Mouse (Mus musculus) midbrain, embryonic 11.5 days (tissue): ENCODE results near the gene Rnf215. TPM values are rescaled to one million over a fixed set of nuclear protein-coding genes. Genes with fewer than 3 reads are reported as not detected.
A peak's percentile ranks its signal among the peaks of the same experiment; 100 is the strongest.

Experiments
- ATAC-seq: fragments of 200-750 bp; cut with Nextera tagmentation; 2 replicates; pipeline ENCODE4 v1.8.0; 2017; ENCODE audit warnings: moderate TSS enrichment, moderate library complexity; ENCODE audit not compliant: low FRiP score
- DNase-seq: peaks from one replicate; pipeline ENCODE4 v3.0.0; 2015; ENCODE audit warnings: low spot score; ENCODE audit errors: missing footprints
- H3K27ac ChIP-seq: fragments of 300-500 bp; sonication (generic); 2 replicates; pipeline ENCODE4 v1.5.1; 2014; ENCODE audit warnings: low read depth, low read length
- H3K27me3 ChIP-seq: fragments of 300-500 bp; sonication (generic); 2 replicates; pipeline ENCODE4 v1.6.1; 2014; ENCODE audit warnings: mild to moderate bottlenecking, low read length, moderate library complexity, mixed read lengths; ENCODE audit not compliant: control insufficient read depth, insufficient read depth
- H3K36me3 ChIP-seq: fragments of 300-500 bp; sonication (generic); 2 replicates; pipeline ENCODE4 v1.6.1; 2014; ENCODE audit warnings: mild to moderate bottlenecking, low read length, moderate library complexity, mixed read lengths; ENCODE audit not compliant: control insufficient read depth, insufficient read depth
- H3K4me1 ChIP-seq: fragments of 300-500 bp; sonication (generic); 2 replicates; pipeline ENCODE4 v1.6.1; 2014; ENCODE audit warnings: low read length; ENCODE audit not compliant: control insufficient read depth, insufficient read depth
- H3K4me2 ChIP-seq: fragments of 300-500 bp; sonication (generic); 2 replicates; pipeline ENCODE4 v1.6.1; 2014; ENCODE audit warnings: mild to moderate bottlenecking, moderate library complexity
- H3K4me3 ChIP-seq: fragments of 300-500 bp; sonication (generic); 2 replicates; pipeline ENCODE4 v1.5.1; 2014; ENCODE audit warnings: low read depth, low read length
- H3K9ac ChIP-seq: fragments of 300-500 bp; sonication (generic); 2 replicates; pipeline ENCODE4 v1.6.1; 2014; ENCODE audit warnings: low read length
- H3K9me3 ChIP-seq: fragments of 300-500 bp; sonication (generic); 2 replicates; pipeline ENCODE4 v1.6.1; 2016; ENCODE audit warnings: low read length; ENCODE audit not compliant: control insufficient read depth
- WGBS: fragments of 180-500 bp; shearing (Covaris S2); extraction: QIAGEN DNeasy Blood & Tissue Kit; methylation state at CpG from one replicate; pipeline ENCODE4 v1.1.7; 2014; 5-methylcytosine and 5-hydroxymethylcytosine counted together
- microRNA-seq: library from miRNA; unstranded; fragments of <30 nt; microRNA quantifications from one replicate; pipeline ENCODE4, GENCODE M21; 2017
- polyA plus RNA-seq: library from polyadenylated mRNA; unstranded; fragments of >200 nt; fragmentation: Nextera tagmentation; extraction: Ambion mirVana; gene quantifications from 2 replicates; pipeline ENCODE4 v1.2.1, GENCODE M21; 2014

Gene Rnf215
- polyA plus RNA-seq, 1 experiment from 2014 or later: 26.7 TPM

DNA sequence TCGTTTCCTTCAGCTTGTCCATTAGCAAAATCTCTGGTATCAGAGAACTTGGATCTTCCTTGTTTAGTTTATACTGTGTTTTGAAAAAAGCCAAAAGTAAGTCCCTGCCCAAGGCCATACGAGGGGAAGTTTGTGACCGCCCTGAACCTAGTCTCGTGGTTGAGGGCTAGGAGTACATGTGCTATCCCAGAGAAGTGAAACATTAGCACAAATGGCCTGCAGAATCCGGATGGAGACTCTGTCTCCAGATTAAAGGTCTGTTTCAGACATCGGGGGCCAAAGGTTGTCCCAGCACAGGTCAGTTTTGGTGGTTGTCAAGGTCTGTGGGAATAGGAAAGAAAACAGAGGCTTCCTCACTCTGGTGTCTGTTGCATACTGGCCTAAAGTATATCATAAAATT is 54.2 kb downstream of the Rnf215 start:
- Histone ChIP-seq H3K4me3 (no peak overlapping the region), H3K36me3 (no peaks in the 10 kb centered on the region), H3K9ac (no peak overlapping the region), H3K4me2 (no peak overlapping the region), H3K27me3 (no peaks in the 10 kb centered on the region), H3K4me1 (peaks cover 7% of the 10 kb centered on the region), H3K9me3 (no peaks in the 10 kb centered on the region), H3K27ac (no peak overlapping the region)
- no peak for ATAC-seq
- DNase-seq: peak; percentile 12
- WGBS: 88% methylated on average over 6 of the region's 6 CpGs

DNA sequence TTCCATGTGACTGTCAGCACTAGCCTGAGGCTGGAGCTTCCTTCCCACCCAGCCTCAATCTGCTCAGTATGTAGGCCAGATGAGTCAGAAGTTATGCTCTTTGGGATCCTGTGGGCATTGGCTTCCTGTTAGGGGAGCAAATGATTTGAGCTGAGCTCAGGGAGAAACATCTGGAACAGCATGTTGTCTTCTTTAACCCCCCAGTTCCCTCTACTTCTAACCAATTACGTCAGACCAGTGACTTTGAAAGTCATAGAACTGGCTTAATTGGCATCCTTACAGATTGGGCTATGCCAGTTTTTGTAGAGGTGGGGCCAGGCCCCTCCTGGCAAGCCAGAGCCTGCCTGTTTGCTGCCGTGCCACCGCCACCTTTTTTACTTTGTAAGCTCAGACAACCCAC is 55.7 kb downstream of the Rnf215 start:
- H3K27ac ChIP-seq: no peak overlapping the region
- H3K9ac ChIP-seq: no peak overlapping the region
- DNase-seq: no peak
- no peaks in the 10 kb centered on the region for H3K9me3 ChIP-seq
- no peaks in the 10 kb centered on the region for H3K36me3 ChIP-seq
- H3K27me3 ChIP-seq: no peaks in the 10 kb centered on the region
- H3K4me1 ChIP-seq: peaks cover 7% of the 10 kb centered on the region
- no peak for ATAC-seq
- H3K4me2 ChIP-seq: no peak overlapping the region
- 78% methylated on average over 3 of the region's 3 CpGs for WGBS
- no peak overlapping the region for H3K4me3 ChIP-seq

Small RNAs within 50 kb of the gene (microRNA-seq; reads per million reads assigned to microRNA genes)
- 8.9 reads per million, percentile 29 among the genes with 10 or more reads in this experiment for gene Mir3060

Other genes starting within 250 kb of the Rnf215 start
- gene 4921536K21Rik, start 240.1 kb upstream of the Rnf215 start, polyA plus RNA-seq: 0.57 and 0.64 TPM in 2 replicates
- 20.1 and 21.4 TPM in 2 replicates for gene Dusp18, start 240.0 kb upstream of the Rnf215 start, polyA plus RNA-seq
- 3.2 and 3.5 TPM in 2 replicates for gene Slc35e4, start 220.5 kb upstream of the Rnf215 start, polyA plus RNA-seq
- 28.4 and 30.9 TPM in 2 replicates for gene Tcn2, start 203.0 kb upstream of the Rnf215 start, polyA plus RNA-seq
- 73.0 and 80.6 TPM in 2 replicates for gene Pes1, start 171.2 kb upstream of the Rnf215 start, polyA plus RNA-seq
- 0.14 TPM in 1 of 2 replicates, not detected in the other for gene 4930556J24Rik, start 158.4 kb upstream of the Rnf215 start, polyA plus RNA-seq
- gene Gal3st1, start 151.6 kb upstream of the Rnf215 start, polyA plus RNA-seq: not detected in 2 replicates
- gene Sec14l4, start 103.7 kb upstream of the Rnf215 start, polyA plus RNA-seq: not detected in 2 replicates
- gene Sec14l3, start 70.4 kb upstream of the Rnf215 start, polyA plus RNA-seq: not detected in 2 replicates
- gene Mtfp1, start 39.8 kb upstream of the Rnf215 start, polyA plus RNA-seq: 5.7 TPM in 2 replicates
- gene Sec14l2, start 11.8 kb upstream of the Rnf215 start, polyA plus RNA-seq: 1.9 TPM in 2 replicates
- gene Ccdc157, start 25.1 kb downstream of the Rnf215 start, polyA plus RNA-seq: 2.5 and 3.1 TPM in 2 replicates
- gene Sf3a1, start 25.1 kb downstream of the Rnf215 start, polyA plus RNA-seq: 92.1 and 93.6 TPM in 2 replicates
- 14.6 and 17.3 TPM in 2 replicates for gene Tbc1d10a, start 51.6 kb downstream of the Rnf215 start, polyA plus RNA-seq
- 2.5 and 2.7 TPM in 2 replicates for gene Castor1, start 83.0 kb downstream of the Rnf215 start, polyA plus RNA-seq
- not detected in 2 replicates for gene Osm, start 101.2 kb downstream of the Rnf215 start, polyA plus RNA-seq
- gene Lif, start 122.4 kb downstream of the Rnf215 start, polyA plus RNA-seq: not detected in 2 replicates